Comparison of ENCODE assay signal across 8 mouse cellular contexts in genomic region chr11:113611664-113612611, GRCm38 (mm10). TPM values are rescaled to one million over a fixed set of nuclear protein-coding genes. Genes with fewer than 3 reads are reported as not detected.
DNase-seq lines count a peak whose midpoint lies in the region; ATAC-seq and TF ChIP-seq lines count a peak whose summit lies in the region.

No protein-coding gene starts in this region.

- H3K9me3 ChIP-seq in midbrain, postnatal 0 days (ENCODE audit: low read length): no peaks in the 10 kb centered on the region

- no peaks in the 10 kb centered on the region for H3K4me1 ChIP-seq in midbrain, postnatal 0 days (ENCODE audit: insufficient read depth, low read length)

- H3K27me3 ChIP-seq in midbrain, postnatal 0 days (ENCODE audit: insufficient read depth, low read length): no peaks in the 10 kb centered on the region

- peak; percentile 63 for DNase-seq in layer of hippocampus, adult 11-12 months (ENCODE audit: low spot score)
- no peak for DNase-seq in layer of hippocampus, adult 9-10 months (ENCODE audit: low spot score)
- DNase-seq in cerebellum, postnatal 25 days: peak; percentile 61 to 73
- peak; percentile 49 to 68 for DNase-seq in frontal cortex, postnatal 36 days (ENCODE audit: low spot score in 2 of 2)
- DNase-seq in kidney, adult 11 months: peak; percentile 15
- DNase-seq in liver: peak; percentile 65
- peak; percentile 82 for DNase-seq in midbrain, postnatal 0 days (ENCODE audit: low spot score)
- DNase-seq in testis, postnatal 10 days (ENCODE audit: low spot score): peak; percentile 84

- H3K4me3 ChIP-seq in midbrain, postnatal 0 days (ENCODE audit: low read depth, low read length): no peak overlapping the region

- peak; percentile 75 for TF ChIP-seq CTCF in midbrain, postnatal 0 days (IDR thresholded peaks at IDR 0.05)

- no peaks in the 10 kb centered on the region for H3K36me3 ChIP-seq in midbrain, postnatal 0 days (ENCODE audit: insufficient read depth, low read length)

- 14% methylated on average over 24 of the region's 24 CpGs for WGBS in midbrain, postnatal 0 days

- no peak overlapping the region for H3K27ac ChIP-seq in midbrain, postnatal 0 days (ENCODE audit: low read depth, low read length)

- H3K9ac ChIP-seq in midbrain, postnatal 0 days (replicated peaks; ENCODE audit: low read length, poor library complexity, severe bottlenecking): no peak overlapping the region

- peak overlapping the region; percentile 12; the same call in 1 of the 2 replicates for H3K4me2 ChIP-seq in midbrain, postnatal 0 days (ENCODE audit: low read depth, low read length, poor library complexity, severe bottlenecking)

- peak; percentile 65 for ATAC-seq in midbrain, postnatal 0 days (ENCODE audit: low FRiP score)

RNA-seq across cellular contexts. Expression of gene Sstr2, which starts 7.2 kb away (rescaled TPM):
- total RNA-seq in midbrain, postnatal 0 days (2014; rRNA removed): 16.4 and 26.3 TPM in 2 replicates
- polyA plus RNA-seq in midbrain, postnatal 0 days (2015; fragmentation: Nextera tagmentation; extraction: Ambion mirVana): 8.8 and 10.2 TPM in 2 replicates

RNA-seq across cellular contexts. Expression of gene Cog1, which starts 37.0 kb away (rescaled TPM):
- 55.8 and 59.0 TPM in 2 replicates for total RNA-seq in midbrain, postnatal 0 days (2014; rRNA removed)
- 28.3 and 31.3 TPM in 2 replicates for polyA plus RNA-seq in midbrain, postnatal 0 days (2015; fragmentation: Nextera tagmentation; extraction: Ambion mirVana)

RNA-seq across cellular contexts. Expression of gene Slc39a11, which starts 37.9 kb away (rescaled TPM):
- 56.0 and 62.5 TPM in 2 replicates for total RNA-seq in midbrain, postnatal 0 days (2014; rRNA removed)
- 35.9 and 40.4 TPM in 2 replicates for polyA plus RNA-seq in midbrain, postnatal 0 days (2015; fragmentation: Nextera tagmentation; extraction: Ambion mirVana)
